Mouse (Mus musculus) gastrocnemius, postnatal 10 days (tissue): ENCODE data around the gene Fam222b. TPM values are rescaled to one million over a fixed set of nuclear protein-coding genes. Genes with fewer than 3 reads are reported as not detected.
"Not testable (repeated sequence)": the region's sequence is repeated elsewhere in the genome, so short reads cannot be mapped to it uniquely, and the experiment has no call there.

Experiments used
- DNase-seq: peaks from one replicate; pipeline ENCODE4 v3.0.0; 2021; ENCODE audit warnings: mixed read lengths
- total RNA-seq, 2 experiments: library from RNA; stranded (reverse); gene quantifications; 2 replicates each; pipeline ENCODE4 v1.2.3; 2021

The Fam222b gene
- total RNA-seq, 2 experiments from 2014 or later, result 7.8 to 9.8 TPM

DNA sequence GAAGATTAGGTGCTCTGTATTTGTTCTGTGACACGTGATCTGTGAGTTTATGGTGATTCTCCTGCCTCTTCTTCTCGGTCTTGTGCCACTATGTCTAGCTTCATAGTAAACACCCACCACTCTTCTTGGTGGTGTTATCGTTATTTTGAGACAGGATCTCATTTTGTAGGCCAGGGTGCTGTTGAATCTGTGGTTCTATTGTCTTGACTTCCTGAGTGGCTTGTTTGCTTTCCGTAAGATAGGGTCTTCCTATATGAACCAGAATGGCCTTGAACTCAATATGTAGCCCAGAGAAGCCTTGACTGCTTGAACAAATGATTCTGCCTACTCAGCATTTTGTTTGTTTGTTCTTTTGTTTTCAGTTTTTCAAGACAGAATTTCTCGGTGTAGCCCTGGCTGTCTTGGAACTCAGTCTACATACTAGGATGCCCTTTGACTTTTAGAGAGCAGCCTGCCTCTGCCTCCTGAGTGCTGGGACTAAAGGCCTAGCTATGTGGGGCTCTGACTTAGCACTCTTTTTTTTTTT lies 6.6 kb upstream of the Fam222b start:
- no peak for DNase-seq

DNA sequence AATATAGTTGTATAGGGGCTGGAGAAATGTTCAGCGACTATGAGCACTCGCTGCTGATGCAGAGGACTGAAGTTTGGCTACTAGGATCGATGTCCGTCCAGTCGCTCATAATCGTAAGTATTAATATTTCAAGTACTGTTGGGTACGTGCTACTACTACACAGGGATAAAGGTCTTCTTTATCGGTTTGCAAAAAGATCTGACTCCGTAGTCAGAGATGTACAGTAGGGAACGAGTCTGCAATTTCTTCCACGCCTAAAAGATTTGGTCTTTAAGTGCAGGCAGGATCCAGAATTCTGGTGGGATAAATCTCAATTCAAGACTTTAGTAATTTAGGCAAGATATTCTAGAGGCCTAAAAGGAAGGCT lies 340 bp upstream of the Fam222b start:
- DNase-seq, result no peak

DNA sequence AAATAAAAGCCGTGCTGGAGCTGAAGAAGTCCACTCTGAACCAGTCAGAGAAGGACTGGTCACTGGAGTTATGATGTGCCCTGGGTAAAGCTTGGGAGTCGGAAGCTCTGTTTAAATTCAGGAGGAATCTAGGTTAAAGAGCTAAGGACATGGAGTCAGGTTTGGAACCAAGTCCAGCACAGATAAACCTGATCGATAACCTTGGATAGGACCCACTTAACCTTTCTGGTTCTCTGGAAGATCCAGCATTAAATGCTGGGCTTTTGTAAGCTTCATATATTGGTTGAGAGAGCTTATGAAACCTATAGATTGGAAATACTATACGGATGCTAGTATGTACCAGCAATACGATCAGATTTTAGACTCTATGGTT lies 670 bp downstream of the Fam222b start:
- no peak for DNase-seq

DNA sequence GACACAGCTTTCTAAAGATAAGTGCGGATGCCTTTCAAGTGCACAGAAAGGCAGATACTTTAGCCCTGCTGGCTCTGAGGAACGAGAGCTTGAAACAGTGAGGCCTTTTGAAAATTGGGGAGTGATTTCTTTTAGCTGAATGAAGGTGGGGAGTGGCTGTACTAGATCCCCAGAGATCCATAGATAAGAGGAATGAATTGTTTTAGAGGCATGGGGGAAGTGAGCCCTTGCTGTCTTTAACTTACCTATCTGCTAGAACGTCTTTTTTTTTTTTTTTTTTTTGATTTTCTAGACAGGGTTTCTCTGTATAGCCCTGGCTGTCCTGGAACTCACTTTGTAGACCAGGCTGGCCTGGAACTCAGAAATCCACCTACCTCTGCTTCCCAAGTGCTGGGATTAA lies 2.6 kb downstream of the Fam222b start:
- no peak for DNase-seq

DNA sequence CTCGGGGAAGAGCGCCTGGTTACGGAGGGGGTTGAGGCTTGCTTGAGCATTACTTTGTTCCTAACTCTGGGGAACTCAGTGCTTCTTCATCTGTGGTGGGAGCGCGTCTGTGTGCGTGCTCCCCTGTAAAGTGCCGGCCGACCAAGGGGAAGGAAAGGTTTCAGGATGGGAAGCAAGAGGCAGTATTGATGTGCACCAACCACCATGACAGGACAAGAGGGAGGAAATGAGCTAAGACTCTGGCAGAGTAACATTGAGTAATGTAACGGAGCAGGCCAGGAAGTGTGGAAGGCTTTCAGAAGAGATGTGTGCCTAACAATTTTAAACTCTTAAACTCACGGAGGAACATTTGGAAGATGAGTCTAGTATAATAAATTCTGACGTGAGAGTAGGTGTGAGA lies 6.3 kb downstream of the Fam222b start:
- no peak for DNase-seq

DNA sequence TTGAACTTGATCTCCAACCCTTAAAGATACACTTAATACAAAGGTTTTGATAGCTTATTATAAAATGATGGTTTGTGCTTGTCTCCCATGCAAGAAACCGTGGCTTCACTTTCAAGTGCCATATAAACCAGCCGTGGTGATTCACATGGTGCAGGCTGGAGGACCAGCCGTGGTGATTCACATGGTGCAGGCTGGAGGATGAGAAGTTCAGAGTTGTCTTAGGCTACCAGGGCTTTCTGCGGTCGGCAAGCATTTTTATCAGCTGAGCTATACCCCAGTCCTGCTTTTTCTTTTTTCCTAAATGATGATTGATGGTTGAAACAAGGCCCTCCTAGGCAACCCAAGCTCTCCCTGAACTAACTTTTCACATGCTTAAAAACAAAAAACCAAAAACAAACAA lies 7.7 kb downstream of the Fam222b start:
- DNase-seq, result no peak

DNA sequence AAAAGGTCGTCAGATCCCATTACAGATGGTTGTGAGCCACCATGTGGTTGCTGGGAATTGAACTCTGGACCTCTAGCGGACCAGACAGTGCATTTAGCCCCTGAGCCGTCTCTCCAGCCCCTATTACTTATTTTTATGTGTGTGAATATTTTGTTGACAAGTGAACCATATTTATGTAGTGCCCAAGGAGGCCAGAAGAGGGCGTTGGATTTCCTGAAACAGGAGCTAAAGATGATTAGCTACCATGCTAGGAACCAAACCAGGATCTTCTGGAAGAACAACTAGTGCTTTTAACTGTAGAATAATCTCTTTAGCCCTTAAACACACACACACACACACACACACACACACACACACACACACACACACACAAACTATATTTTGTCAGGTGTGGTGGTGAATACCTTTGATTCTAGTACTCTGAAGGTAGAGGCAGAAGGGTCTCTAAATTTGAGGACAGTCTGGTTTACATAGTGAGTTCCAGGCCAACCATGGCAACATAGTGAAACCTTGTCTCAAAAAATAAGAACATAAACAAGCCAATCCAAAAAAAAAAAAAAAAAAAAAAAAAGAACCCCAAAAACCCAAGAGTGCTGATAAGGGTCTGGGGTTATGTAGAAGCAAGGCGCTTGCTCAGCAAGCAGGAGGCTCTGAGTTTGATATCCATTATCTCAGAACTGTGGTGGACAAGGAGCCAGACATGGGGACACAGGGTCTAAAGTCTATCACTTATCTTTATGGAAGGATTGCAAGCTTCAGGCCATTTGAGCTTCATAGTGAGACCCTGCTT lies 8.7 kb downstream of the Fam222b start:
- no peak for DNase-seq

DNA sequence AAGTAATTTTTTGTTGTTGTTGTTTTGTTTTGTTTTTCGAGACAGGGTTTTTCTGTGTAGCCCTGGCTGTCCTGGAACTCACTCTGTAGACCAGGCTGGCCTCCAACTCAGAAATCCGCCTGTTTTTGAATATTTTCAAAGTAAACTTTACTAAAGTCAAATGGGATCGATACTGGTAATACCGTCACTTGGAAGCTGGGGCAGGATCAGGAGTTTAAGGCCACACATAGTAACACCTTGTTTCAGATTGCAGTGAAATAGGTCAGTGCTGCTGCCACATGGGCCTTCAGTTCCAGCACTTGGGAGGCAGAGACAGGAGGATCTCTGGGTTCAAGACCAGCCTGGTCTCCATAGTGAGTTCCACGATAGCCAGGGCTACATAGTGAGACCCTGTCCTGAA lies 10.0 kb downstream of the Fam222b start:
- DNase-seq, result no peak

DNA sequence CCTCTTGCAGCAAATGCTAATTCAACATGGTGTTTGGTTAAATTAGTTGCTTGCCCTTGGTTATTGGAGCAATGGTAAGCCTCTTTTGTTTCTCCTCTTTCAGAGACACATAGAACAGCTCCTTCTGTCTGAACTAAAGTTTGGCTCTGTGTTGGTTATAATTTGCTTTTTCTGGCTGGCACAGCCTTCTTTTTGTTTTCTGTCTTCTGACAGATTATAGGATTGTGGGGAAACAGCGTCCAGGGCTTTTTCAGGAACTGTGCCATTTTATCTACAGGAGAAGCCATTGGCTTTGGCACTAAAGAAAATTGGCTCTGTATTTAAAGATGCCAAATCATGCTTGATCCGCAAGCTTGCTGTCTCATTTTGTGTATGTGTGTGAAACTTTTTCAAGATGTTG lies 19.2 kb downstream of the Fam222b start:
- no peak for DNase-seq

DNA sequence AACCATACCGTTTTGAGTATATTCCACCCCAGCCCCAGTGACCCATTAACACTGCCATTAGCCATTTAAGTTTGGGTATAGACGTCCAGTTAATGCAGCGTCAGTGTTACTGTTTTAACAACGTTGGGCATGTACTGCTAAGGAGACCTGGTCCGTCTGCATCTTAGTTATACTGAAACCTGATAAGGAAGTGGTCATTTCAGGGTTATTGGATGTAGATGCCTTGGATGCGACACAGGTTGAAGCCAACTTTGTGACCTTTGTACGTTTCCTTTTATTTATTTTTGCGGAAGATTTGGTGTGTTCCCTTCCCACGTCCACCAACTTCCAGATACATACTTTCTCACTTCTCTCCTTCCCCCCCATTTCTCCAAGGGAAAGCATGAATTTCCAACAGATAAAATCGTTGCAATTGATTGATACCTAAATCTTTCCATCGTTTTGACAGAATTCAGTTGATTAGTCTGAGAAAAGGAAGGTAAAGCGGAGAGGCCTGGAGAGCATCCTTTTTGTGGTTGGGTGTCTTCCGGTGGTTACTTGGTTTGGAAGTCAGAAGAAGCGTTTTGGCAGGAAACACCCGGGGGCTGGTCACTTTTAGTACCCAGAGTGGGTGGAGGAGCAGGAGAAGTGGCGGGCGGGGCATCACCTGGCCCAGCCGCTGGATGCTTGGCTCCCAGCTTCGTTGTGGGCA lies 20.4 kb downstream of the Fam222b start:
- no peak for DNase-seq

DNA sequence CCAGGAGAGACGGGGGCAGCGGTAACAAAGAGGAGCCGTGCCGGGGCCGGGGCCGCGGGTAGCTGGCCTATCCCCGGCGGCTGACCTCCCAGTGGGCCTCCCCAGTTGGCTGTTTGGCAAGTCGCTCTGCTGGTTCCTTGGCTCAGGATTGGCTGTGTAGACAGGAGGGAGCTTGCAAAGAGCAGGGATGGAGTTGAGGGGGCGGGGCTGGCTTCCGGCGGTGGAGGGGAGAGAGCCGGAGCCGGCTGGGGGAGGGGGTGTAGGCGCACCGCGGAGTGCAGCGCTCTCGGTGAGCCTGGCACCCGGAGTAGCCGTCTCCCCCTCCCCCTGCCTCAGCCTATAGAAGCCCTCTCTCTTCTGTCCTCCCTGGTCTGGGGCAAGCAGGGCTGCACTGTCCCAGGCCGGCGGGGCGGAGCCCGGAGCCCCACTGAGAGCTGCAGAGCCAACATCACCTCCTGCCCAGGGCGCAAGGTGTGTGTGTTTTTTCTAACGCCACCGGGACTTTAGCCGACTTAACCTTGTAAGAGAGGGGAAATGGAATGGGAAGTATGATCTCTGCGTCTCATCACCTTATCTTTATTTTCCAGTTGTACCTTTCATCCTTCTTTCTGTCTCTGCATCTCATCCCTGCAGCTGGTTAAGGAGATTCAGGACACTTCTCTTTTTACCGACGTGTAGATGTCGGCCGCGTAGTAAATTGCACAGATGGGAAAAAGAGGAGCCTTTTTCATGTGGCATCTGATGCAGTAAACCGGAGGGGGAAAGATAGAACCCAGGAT lies 21.1 kb downstream of the Fam222b start:
- DNase-seq, result peak; percentile 93

DNA sequence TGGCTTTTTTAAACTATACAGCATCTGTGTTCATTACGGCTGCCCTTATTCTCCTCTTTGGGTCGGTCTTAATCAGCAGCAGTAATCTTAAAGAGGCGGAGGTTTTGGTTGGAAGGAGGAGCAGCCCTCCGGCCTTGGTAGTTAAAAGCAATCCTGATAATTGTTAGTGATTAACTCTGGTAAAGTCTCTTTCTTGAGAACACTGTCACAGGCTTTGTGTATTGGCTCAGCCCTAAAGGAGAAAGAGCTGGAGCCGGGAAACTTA lies 21.6 kb downstream of the Fam222b start:
- no peak for DNase-seq

DNA sequence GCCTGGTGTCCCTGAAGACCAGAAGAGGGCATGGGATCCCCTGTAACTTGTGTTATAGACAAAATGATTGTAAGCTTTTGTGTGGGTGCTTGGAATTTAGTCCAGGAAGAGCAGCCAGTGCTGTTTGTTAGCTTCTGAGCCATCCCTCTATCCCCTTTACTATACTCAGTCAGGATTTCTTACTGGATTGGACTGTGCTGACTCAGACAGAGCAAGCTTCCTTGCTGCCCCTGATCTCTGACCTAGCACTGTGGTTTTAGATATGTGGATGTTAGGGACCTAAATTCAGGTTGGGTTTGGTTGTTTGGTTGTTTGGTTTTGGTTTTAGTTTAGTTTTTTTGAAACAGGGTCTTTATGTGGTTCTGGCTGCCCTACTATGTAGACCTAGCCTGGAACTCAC lies 24.0 kb downstream of the Fam222b start:
- DNase-seq, result no peak

DNA sequence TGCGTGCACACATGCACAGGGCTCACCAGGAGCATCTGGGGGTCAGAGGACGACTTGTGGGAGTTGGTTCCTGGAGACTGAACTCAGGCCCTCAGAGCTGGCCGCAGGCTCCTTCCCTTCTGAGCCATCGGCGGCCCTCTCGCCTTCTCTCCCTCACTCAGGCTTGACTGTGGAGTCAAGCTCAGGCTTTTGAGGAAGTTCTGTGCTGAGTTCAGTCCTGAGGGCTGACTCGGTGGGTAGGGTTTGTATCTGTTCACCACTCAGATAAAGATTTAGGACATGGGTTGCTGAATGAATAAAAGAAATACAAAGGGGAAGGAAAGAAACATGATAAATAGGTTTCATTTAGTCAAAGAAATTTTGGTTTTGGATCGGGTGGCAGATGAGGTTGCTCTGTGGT lies 25.4 kb downstream of the Fam222b start:
- no peak for DNase-seq

DNA sequence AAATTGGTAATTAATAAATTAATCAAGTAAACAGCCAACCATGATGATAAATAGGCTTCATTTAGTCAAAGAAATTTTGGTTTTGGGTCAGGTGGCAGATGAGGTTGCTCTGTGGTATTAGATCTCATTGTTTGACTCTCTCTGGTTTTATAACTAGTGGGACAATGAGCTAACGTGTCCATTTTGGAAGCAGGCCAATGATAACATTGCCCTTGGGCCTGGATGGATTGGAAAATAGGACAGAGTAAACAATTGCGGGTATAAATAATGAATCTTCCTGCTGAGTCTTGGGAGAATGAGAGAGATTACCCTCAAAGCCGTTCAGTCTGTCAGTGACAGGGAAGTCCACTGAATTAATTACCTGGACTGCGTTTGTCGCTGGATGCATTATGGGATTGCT lies 26.7 kb downstream of the Fam222b start:
- DNase-seq, result no peak

DNA sequence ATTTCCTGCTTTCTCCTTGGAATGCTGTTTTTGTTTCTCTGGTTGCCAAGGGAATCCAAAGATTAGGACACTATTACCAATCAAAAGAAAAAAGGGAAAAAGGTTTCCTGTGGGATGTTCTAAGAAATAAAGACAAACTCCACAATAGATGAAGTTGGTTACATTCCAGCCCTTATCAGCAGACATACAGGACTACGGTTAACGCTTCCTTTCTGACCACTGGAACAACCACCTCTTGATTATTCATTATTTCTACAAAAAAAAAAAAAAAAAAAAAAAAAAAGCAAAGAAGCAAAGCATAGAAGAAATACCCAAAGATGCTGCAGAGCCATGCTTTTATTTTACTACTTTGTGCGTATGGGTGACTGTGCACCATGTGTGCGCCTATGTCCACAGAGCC lies 28.4 kb downstream of the Fam222b start:
- no peak for DNase-seq

DNA sequence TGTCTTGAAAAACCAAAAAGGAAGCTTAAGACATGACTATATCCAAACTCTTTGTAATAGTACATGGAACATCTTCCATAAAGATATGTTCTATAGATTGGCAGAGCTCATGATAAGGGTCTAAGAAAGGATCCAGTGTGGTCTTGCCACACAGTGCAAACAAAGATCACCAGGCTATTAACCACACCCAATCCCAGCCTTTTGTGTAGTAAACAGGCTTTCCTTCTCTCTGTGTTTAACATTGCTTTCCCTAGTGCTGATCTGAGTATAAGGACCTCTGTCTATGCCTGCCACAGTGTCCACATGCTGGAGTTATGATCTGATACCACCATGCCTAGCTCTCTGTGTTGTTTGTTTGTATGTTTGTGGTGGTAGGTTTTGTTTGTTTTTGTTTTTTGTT lies 29.3 kb downstream of the Fam222b start:
- DNase-seq, result no peak

DNA sequence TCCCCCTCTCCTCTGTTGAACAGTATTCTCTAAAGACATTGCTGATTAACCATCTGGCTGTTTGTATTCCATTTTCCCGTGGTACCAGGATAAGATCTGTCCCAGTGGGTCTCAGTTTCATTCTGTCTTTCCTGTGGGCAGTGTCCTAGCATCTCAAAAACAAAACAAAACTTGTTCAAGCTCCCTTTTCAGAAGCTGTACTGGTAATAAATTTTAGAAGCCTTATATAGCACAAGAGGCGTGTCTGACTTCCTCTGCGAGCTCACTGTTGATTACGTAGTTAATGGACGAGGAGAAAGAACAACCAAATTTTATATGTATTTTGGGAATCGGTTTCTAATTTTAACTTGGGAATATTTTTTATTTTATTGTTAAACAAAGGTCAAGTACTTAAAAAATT lies 31.2 kb downstream of the Fam222b start:
- no peak for DNase-seq

DNA sequence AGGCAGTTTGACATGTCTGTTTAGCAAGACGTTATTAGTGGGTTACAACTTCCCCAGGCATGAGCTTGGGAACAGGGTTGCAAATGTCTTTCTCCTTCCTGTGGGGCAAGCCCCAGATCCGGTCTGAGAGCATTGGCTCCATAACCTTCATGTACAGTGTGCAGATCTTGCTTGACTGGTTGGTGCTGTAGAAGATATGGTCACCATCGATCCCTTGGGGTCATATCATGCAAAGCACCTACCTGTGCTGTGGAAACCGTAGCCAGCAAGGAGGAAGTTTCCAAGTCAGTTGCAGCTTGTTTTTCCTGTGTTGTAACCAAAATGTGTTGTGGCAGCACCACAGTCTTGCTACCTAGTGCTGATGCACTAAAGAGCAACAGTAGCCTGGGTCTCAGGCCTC lies 32.3 kb downstream of the Fam222b start:
- no peak for DNase-seq

DNA sequence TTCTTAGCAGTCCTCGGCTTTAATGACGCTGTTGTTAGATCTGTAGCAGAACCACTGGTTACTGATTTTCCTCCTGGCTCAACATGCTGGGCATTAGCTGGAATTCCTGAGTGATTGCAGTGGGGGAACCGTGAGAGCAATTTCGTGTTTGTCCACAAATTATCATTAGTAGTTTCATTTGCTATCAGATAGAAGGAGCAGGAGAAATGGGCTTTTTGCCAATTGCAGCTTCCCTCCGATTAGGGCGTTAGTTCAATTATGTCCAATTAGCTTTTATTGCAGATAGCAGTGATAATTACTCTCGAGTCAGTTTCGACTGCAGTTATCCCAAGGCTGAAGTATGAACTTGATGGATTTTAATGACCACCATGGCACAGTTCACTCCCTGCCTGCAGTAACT lies 35.0 kb downstream of the Fam222b start:
- no peak for DNase-seq

DNA sequence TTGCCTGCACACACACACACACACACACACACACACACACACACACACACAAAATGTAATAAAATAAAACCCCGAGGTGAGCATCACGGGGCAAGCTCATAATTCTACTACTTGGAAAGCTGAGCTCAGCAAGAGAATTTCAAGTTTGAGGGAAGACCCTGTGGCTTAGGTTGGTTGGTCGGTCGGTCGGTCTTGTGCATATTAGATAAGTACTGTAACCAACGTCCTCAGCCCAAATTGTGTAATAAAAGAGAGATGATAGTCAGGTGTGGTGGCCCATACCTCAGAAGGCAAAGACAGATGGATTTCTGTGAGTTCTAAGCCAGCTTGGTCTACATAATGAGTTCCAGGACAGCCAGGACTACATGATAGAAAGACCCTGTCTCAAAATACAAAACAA lies 39.5 kb downstream of the Fam222b start:
- DNase-seq, result no peak

DNA sequence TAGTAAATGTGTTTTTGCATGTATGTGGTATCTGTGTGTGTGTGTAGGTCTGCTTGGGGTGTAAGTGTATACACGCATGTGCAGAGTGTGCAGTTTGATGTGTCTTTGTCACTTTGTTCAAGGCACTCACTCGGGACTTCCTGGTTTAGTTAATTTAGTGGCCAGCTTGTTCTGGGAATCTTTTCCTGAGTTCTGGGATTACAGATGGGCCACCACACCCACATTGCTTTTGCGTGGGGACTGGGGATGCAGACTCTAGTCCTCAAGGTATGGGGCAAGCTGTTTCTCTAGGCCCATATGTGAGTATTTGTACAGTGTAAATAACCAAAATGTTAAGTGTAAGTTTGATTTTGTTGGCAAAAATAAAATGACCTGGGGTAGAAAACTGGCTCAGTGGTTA lies 39.9 kb downstream of the Fam222b start:
- no peak for DNase-seq

DNA sequence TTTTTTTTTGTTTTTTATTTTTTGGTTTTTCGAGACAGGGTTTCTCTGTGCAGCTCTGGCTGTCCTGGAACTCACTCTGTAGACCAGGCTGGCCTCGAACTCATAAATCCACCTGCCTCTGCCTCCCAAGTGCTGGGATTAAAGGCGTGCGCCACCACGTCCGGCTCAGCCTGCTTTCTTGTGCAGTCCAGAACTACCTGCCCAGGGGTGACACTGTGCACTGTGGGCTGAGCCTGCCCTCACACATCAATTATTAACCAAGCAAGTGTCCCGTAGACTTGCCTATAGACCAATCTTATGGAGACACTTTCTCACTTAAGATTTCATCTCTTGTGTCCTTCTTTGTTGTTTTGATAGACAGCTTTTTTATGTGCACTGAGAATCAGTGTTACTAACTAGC lies 40.9 kb downstream of the Fam222b start:
- DNase-seq, result not testable (repeated sequence)

DNA sequence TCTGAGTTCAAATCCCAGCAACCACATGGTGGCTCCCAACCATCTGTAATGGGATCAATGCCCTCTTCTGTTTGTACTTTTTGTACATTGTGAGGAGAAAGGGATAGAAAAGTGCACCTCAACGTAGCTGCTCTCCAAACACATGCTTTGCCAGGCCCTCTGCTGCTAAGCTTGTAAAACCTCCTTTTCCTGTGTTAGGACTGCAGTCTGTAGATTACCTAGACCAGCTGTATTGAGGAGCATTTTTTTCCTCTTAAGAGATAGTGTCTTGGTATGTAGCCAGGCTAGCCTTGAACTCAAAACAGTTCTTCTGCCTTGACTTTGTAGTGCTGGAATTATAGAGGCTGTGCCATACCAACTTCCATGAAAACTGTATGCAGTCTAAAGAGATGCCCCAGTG lies 41.7 kb downstream of the Fam222b start:
- no peak for DNase-seq
